Mouse (Mus musculus) lung, embryonic 16.5 days (tissue): ENCODE measurements around the gene Ms4a4b. TPM values are rescaled to one million over a fixed set of nuclear protein-coding genes. Genes with fewer than 3 reads are reported as not detected.
"Not testable (repeated sequence)": the region's sequence is repeated elsewhere in the genome, so short reads cannot be mapped to it uniquely, and the experiment has no call there.

ENCODE experiments used
- ATAC-seq: fragments of 200-750 bp; cut with Nextera tagmentation; 2 replicates; pipeline ENCODE4 v1.8.0; 2017; ENCODE audit warnings: low read depth, mild to moderate bottlenecking, moderate library complexity
- H3K27ac ChIP-seq: fragments of 300-500 bp; sonication (generic); 2 replicates; pipeline ENCODE4 v1.5.1; 2014; ENCODE audit warnings: mild to moderate bottlenecking, control low read depth, low read length
- H3K27me3 ChIP-seq: fragments of 300-500 bp; sonication (generic); 2 replicates; pipeline ENCODE4 v1.6.1; 2014; ENCODE audit warnings: low read depth, low read length, mixed read lengths; ENCODE audit not compliant: control insufficient read depth, insufficient read depth
- H3K36me3 ChIP-seq: fragments of 300-500 bp; sonication (generic); 2 replicates; pipeline ENCODE4 v1.6.1; 2014; ENCODE audit warnings: low read length; ENCODE audit not compliant: control insufficient read depth, insufficient read depth
- H3K4me1 ChIP-seq: fragments of 300-500 bp; sonication (generic); replicated peaks from 2 replicates; pipeline ENCODE4 v1.6.1; 2014; ENCODE audit warnings: low read length, mixed read lengths; ENCODE audit not compliant: control insufficient read depth, insufficient read depth
- H3K4me2 ChIP-seq: fragments of 300-500 bp; sonication (generic); 2 replicates; pipeline ENCODE4 v1.6.1; 2014; ENCODE audit warnings: low read depth, low read length, control low read depth
- H3K4me3 ChIP-seq: fragments of 300-500 bp; sonication (generic); 2 replicates; pipeline ENCODE4 v1.5.1; 2014; ENCODE audit warnings: mild to moderate bottlenecking, low read length, control low read depth
- H3K9ac ChIP-seq: fragments of 300-500 bp; sonication (generic); 2 replicates; pipeline ENCODE4 v1.6.1; 2014; ENCODE audit warnings: low read length, control low read depth
- H3K9me3 ChIP-seq: fragments of 300-500 bp; sonication (generic); 2 replicates; pipeline ENCODE4 v1.6.1; 2016; ENCODE audit warnings: low read length; ENCODE audit not compliant: control insufficient read depth
- WGBS: fragments of 180-500 bp; shearing (Covaris S2); extraction: QIAGEN DNeasy Blood & Tissue Kit; methylation state at CpG from one replicate; pipeline ENCODE4 v1.1.7; 2014; 5-methylcytosine and 5-hydroxymethylcytosine counted together
- polyA plus RNA-seq: library from polyadenylated mRNA; unstranded; fragments of >200 nt; fragmentation: Nextera tagmentation; extraction: Ambion mirVana; gene quantifications from 2 replicates; pipeline ENCODE4 v1.2.1, GENCODE M21; 2015

Ms4a4b gene
- polyA plus RNA-seq, 1 experiment from 2014 or later = 0.30 TPM

GRCm38 (mm10) chr19:11497300-11497699 is 53.9 kb downstream of the Ms4a4b start:
- not testable (repeated sequence) for H3K4me3 ChIP-seq, H3K36me3 ChIP-seq, ATAC-seq, H3K9ac ChIP-seq, H3K4me1 ChIP-seq, H3K27ac ChIP-seq, H3K27me3 ChIP-seq, H3K4me2 ChIP-seq, H3K9me3 ChIP-seq
- WGBS = 66% methylated on average over 1 of the region's 1 CpGs

GRCm38 (mm10) chr19:11500796-11501195 is 57.4 kb downstream of the Ms4a4b start:
- H3K9ac ChIP-seq = no peak overlapping the region
- ATAC-seq = no peak
- no peaks in the 10 kb centered on the region for H3K36me3 ChIP-seq
- no peak overlapping the region for H3K4me2 ChIP-seq
- H3K4me1 ChIP-seq = no peaks in the 10 kb centered on the region
- WGBS = 81% methylated on average over 1 of the region's 1 CpGs
- H3K27me3 ChIP-seq = no peaks in the 10 kb centered on the region
- H3K27ac ChIP-seq = no peak overlapping the region
- no peaks in the 10 kb centered on the region for H3K9me3 ChIP-seq
- H3K4me3 ChIP-seq = no peak overlapping the region

GRCm38 (mm10) chr19:11501326-11501725 is 58.0 kb downstream of the Ms4a4b start:
- H3K4me3 ChIP-seq = no peak overlapping the region
- H3K36me3 ChIP-seq = no peaks in the 10 kb centered on the region
- H3K9ac ChIP-seq = no peak overlapping the region
- no peak overlapping the region for H3K27ac ChIP-seq
- no peaks in the 10 kb centered on the region for H3K4me1 ChIP-seq
- ATAC-seq = no peak
- H3K9me3 ChIP-seq = no peaks in the 10 kb centered on the region
- H3K27me3 ChIP-seq = no peaks in the 10 kb centered on the region
- WGBS = 79% methylated on average over 4 of the region's 4 CpGs
- no peak overlapping the region for H3K4me2 ChIP-seq

- Histone ChIP-seq H3K4me3 (no peak overlapping the region), H3K36me3 (no peaks in the 10 kb centered on the region), H3K27me3 (no peaks in the 10 kb centered on the region), H3K9ac (no peak overlapping the region), H3K27ac (no peak overlapping the region), H3K9me3 (no peaks in the 10 kb centered on the region), H3K4me1 (no peaks in the 10 kb centered on the region), H3K4me2 (no peak overlapping the region)
- no peak for ATAC-seq
- WGBS = 56% methylated on average over 1 of the region's 1 CpGs
Observed at GRCm38 (mm10) chr19:11504857-11505256, 61.5 kb downstream of the Ms4a4b start.

- ATAC-seq = no peak
- H3K4me2 ChIP-seq = no peak overlapping the region
- no peaks in the 10 kb centered on the region for H3K9me3 ChIP-seq
- H3K27ac ChIP-seq = no peak overlapping the region
- H3K9ac ChIP-seq = no peak overlapping the region
- no peaks in the 10 kb centered on the region for H3K36me3 ChIP-seq
- H3K27me3 ChIP-seq = no peaks in the 10 kb centered on the region
- 37% methylated on average over 1 of the region's 1 CpGs for WGBS
- no peak overlapping the region for H3K4me3 ChIP-seq
- H3K4me1 ChIP-seq = no peaks in the 10 kb centered on the region
Observed at GRCm38 (mm10) chr19:11513458-11513857, 70.1 kb downstream of the Ms4a4b start.

- no peak within 1 kb of the TSS for H3K4me3 ChIP-seq
- H3K4me1 ChIP-seq = no peaks in the 10 kb centered on the region
- no peak within 1 kb of the TSS for H3K4me2 ChIP-seq
- no peak for ATAC-seq
- no peaks in the 10 kb centered on the region for H3K9me3 ChIP-seq
- no peaks in the 10 kb centered on the region for H3K36me3 ChIP-seq
- H3K9ac ChIP-seq = no peak within 1 kb of the TSS
- H3K27me3 ChIP-seq = no peaks in the 10 kb centered on the region
- H3K27ac ChIP-seq = no peak within 1 kb of the TSS
Observed at GRCm38 (mm10) chr19:11516246-11516645, 72.9 kb downstream of the Ms4a4b start, which contains the start of gene Ms4a6b. TSS of gene Ms4a6b (plus strand) at chr19:11516512.

Other genes starting within 250 kb of the Ms4a4b start
- not detected in 2 replicates for gene Ms4a13, start 246.8 kb upstream of the Ms4a4b start, polyA plus RNA-seq
- gene Ms4a12, start 211.1 kb upstream of the Ms4a4b start, polyA plus RNA-seq = not detected in 2 replicates
- gene Ms4a1, start 177.3 kb upstream of the Ms4a4b start, polyA plus RNA-seq = not detected in 2 replicates
- not detected in 2 replicates for gene Ms4a5, start 159.7 kb upstream of the Ms4a4b start, polyA plus RNA-seq
- 0.09 TPM in 1 of 2 replicates, not detected in the other for gene Ms4a14, start 129.1 kb upstream of the Ms4a4b start, polyA plus RNA-seq
- 3.3 and 3.6 TPM in 2 replicates for gene Ms4a7, start 107.4 kb upstream of the Ms4a4b start, polyA plus RNA-seq
- gene Ms4a4a, start 68.0 kb upstream of the Ms4a4b start, polyA plus RNA-seq = 6.1 and 6.7 TPM in 2 replicates
- gene Ms4a4c, start 38.8 kb upstream of the Ms4a4b start, polyA plus RNA-seq = 0.62 and 0.78 TPM in 2 replicates
- gene Ms4a6c, start 25.8 kb downstream of the Ms4a4b start, polyA plus RNA-seq = 7.4 and 8.3 TPM in 2 replicates
- gene Gm8369, start 42.4 kb downstream of the Ms4a4b start, polyA plus RNA-seq = not detected in 2 replicates
- gene Ms4a6b, start 73.0 kb downstream of the Ms4a4b start, polyA plus RNA-seq = 5.5 and 5.6 TPM in 2 replicates
- gene Ms4a4d, start 93.2 kb downstream of the Ms4a4b start, polyA plus RNA-seq = 2.1 and 2.7 TPM in 2 replicates
- gene Ms4a6d, start 161.3 kb downstream of the Ms4a4b start, polyA plus RNA-seq = 5.7 and 6.8 TPM in 2 replicates
- gene Ms4a2, start 180.2 kb downstream of the Ms4a4b start, polyA plus RNA-seq = 0.20 and 0.35 TPM in 2 replicates
- gene Ms4a3, start 197.3 kb downstream of the Ms4a4b start, polyA plus RNA-seq = 0.23 TPM in 1 of 2 replicates, not detected in the other
- not detected in 2 replicates for gene Oosp2, start 217.0 kb downstream of the Ms4a4b start, polyA plus RNA-seq
- gene Oosp1, start 247.6 kb downstream of the Ms4a4b start, polyA plus RNA-seq = not detected in 2 replicates